30 mouse cellular contexts compared by ENCODE assay signal in the genomic region with DNA sequence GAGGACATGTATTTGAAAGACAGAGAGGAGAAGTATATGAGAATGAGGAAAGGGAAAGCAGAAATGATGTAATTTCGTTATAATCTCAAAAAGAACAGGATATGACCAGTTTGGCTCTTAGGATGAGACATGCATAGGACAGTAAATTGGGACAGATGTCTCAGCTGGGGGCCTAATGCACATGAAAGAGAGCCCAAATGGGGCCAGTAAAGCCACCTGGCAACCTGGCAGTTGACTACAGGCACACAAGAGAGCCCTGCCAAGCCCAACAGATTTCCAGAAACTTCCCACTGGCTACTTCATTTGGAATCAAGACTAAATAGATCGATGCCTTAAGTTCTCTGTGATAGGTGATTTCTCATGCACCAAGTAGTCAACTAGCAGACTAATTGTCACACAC.
DNase-seq lines count a peak whose midpoint lies in the region; ATAC-seq and TF ChIP-seq lines count a peak whose summit lies in the region.
"Had no signal": no experiment of that assay in that cellular context is flagged by ENCODE, and none has a peak within 500 bp of the region (broad histone marks: within the 10 kb centered on the region; RNA-seq: fewer than 3 reads in every experiment).

No protein-coding gene starts in this region.

- 82% methylated on average over 2 of the region's 2 CpGs for WGBS in midbrain, postnatal 0 days
- 87% methylated on average over 2 of the region's 2 CpGs for WGBS in midbrain, embryonic 10.5 days
- 81% methylated on average over 2 of the region's 2 CpGs for WGBS in liver, embryonic 11.5 days

- H3K9me3 ChIP-seq in midbrain, postnatal 0 days (ENCODE audit: low read length): no peaks in the 10 kb centered on the region
- H3K9me3 ChIP-seq in midbrain, embryonic 10.5 days (replicated peaks): no peaks in the 10 kb centered on the region
- H3K9me3 ChIP-seq in liver, embryonic 11.5 days (ENCODE audit: control insufficient read depth, low read length): no peaks in the 10 kb centered on the region
- H3K9me3 ChIP-seq: forebrain, embryonic 12.5 days; heart, embryonic 12.5 days; hindbrain, embryonic 15.5 days; limb, embryonic 15.5 days; neural tube, embryonic 15.5 days had no signal

- no peaks in the 10 kb centered on the region for H3K27me3 ChIP-seq in midbrain, postnatal 0 days (ENCODE audit: insufficient read depth, low read length)
- H3K27me3 ChIP-seq in midbrain, embryonic 10.5 days (ENCODE audit: low read depth, poor library complexity, severe bottlenecking): no peaks in the 10 kb centered on the region
- H3K27me3 ChIP-seq in liver, embryonic 11.5 days (replicated peaks; ENCODE audit: control insufficient read depth, insufficient read depth, low read length): no peaks in the 10 kb centered on the region
- H3K27me3 ChIP-seq: forebrain, embryonic 12.5 days; heart, embryonic 12.5 days; hindbrain, embryonic 15.5 days; limb, embryonic 15.5 days; neural tube, embryonic 15.5 days had no signal

- DNase-seq in midbrain, postnatal 0 days (ENCODE audit: low spot score): peak; percentile 59
- DNase-seq in midbrain, embryonic 10.5 days (ENCODE audit: low spot score): no peak
- peak; percentile 99 for DNase-seq in cerebellum, adult 11-12 months
- peak; percentile 99 for DNase-seq in cerebellum, adult 9-11 months
- no peak for DNase-seq in heart, adult 9 months (ENCODE audit: low spot score in 2 of 2)
- no peak for DNase-seq in adrenal gland, adult 8-10 months
- DNase-seq in liver, embryonic 11.5 days (ENCODE audit: low spot score): no peak
- DNase-seq: B cell, adult 2 months; forebrain, postnatal 0 days; gastrocnemius, postnatal 36 days; heart, adult 18-20 months; heart, postnatal 4 days; kidney, adult 8-10 months; lung, adult 2 months; lung, postnatal 10 days; midbrain, embryonic 14.5 days; retina, postnatal 1 day; right cerebral cortex, postnatal 14 days; thymus, postnatal 4 days had no signal

- H3K4me3 ChIP-seq in midbrain, postnatal 0 days (ENCODE audit: low read depth, low read length): no peak overlapping the region
- no peak overlapping the region for H3K4me3 ChIP-seq in midbrain, embryonic 10.5 days
- no peak overlapping the region for H3K4me3 ChIP-seq in liver, embryonic 11.5 days (ENCODE audit: low read depth, low read length)
- H3K4me3 ChIP-seq: erythroblast, embryonic 14.5 days; forebrain, embryonic 12.5 days; heart, embryonic 12.5 days; hindbrain, embryonic 15.5 days; left cerebral cortex, adult 2 months; limb, embryonic 15.5 days; neural tube, embryonic 15.5 days had no signal

- no peak for TF ChIP-seq CTCF in midbrain, postnatal 0 days (IDR thresholded peaks at IDR 0.05)

- no peak overlapping the region for H3K9ac ChIP-seq in midbrain, postnatal 0 days (replicated peaks; ENCODE audit: low read length, poor library complexity, severe bottlenecking)
- H3K9ac ChIP-seq in liver, embryonic 11.5 days (ENCODE audit: low read depth, low read length): no peak overlapping the region
- H3K9ac ChIP-seq: forebrain, embryonic 12.5 days; forebrain, postnatal 0 days; heart, embryonic 12.5 days; hindbrain, embryonic 15.5 days; limb, embryonic 15.5 days; liver, embryonic 14.5 days; neural tube, embryonic 15.5 days had no signal

- no peak overlapping the region for H3K27ac ChIP-seq in midbrain, postnatal 0 days (ENCODE audit: low read depth, low read length)
- H3K27ac ChIP-seq in midbrain, embryonic 10.5 days (replicated peaks): no peak overlapping the region
- no peak overlapping the region for H3K27ac ChIP-seq in liver, embryonic 11.5 days (ENCODE audit: low read depth, low read length)
- H3K27ac ChIP-seq: forebrain, embryonic 12.5 days; hindbrain, embryonic 15.5 days; kidney, postnatal 0 days; left cerebral cortex, adult 2 months; limb, embryonic 15.5 days; liver, embryonic 14.5 days; macrophage; neural tube, embryonic 15.5 days had no signal

- no peaks in the 10 kb centered on the region for H3K36me3 ChIP-seq in midbrain, postnatal 0 days (ENCODE audit: insufficient read depth, low read length)
- H3K36me3 ChIP-seq in midbrain, embryonic 10.5 days: no peaks in the 10 kb centered on the region
- H3K36me3 ChIP-seq in liver, embryonic 11.5 days (ENCODE audit: control insufficient read depth, insufficient read depth, low read length): no peaks in the 10 kb centered on the region
- H3K36me3 ChIP-seq: forebrain, embryonic 12.5 days; heart, embryonic 12.5 days; hindbrain, embryonic 15.5 days; limb, embryonic 15.5 days; neural tube, embryonic 15.5 days had no signal

- H3K4me1 ChIP-seq in midbrain, postnatal 0 days (ENCODE audit: insufficient read depth, low read length): no peaks in the 10 kb centered on the region
- H3K4me1 ChIP-seq in midbrain, embryonic 10.5 days: no peaks in the 10 kb centered on the region
- H3K4me1 ChIP-seq in liver, embryonic 11.5 days (replicated peaks; ENCODE audit: control insufficient read depth, insufficient read depth, low read length): no peaks in the 10 kb centered on the region
- H3K4me1 ChIP-seq: forebrain, embryonic 12.5 days; heart, embryonic 12.5 days; hindbrain, embryonic 15.5 days; limb, embryonic 15.5 days; neural tube, embryonic 15.5 days had no signal

- no peak for ATAC-seq in midbrain, postnatal 0 days (ENCODE audit: low FRiP score)
- no peak for ATAC-seq in liver, embryonic 11.5 days (replicated peaks; ENCODE audit: low FRiP score)
- ATAC-seq: forebrain, postnatal 0 days; intestine, embryonic 16.5 days had no signal

- no peak overlapping the region for H3K4me2 ChIP-seq in midbrain, postnatal 0 days (ENCODE audit: low read depth, low read length, poor library complexity, severe bottlenecking)
- H3K4me2 ChIP-seq in liver, embryonic 11.5 days: no peak overlapping the region
- H3K4me2 ChIP-seq: forebrain, embryonic 12.5 days; heart, embryonic 12.5 days; hindbrain, embryonic 15.5 days; limb, embryonic 15.5 days; neural tube, embryonic 15.5 days had no signal

Comparison
In these comparisons a context has a peak if more than half of its experiments do, and no peak if none do; other contexts are left out.
1. DNase-seq: peak in midbrain, postnatal 0 days (single experiment), cerebellum, adult 11-12 months (single experiment) and cerebellum, adult 9-11 months (single experiment); none in midbrain, embryonic 10.5 days (single experiment), heart, adult 9 months (0 of 2), adrenal gland, adult 8-10 months (single experiment) and liver, embryonic 11.5 days (single experiment).